Mouse (Mus musculus) C2C12 (cell line): Measurements from ENCODE around the gene Nedd9.

Source experiments
- CTCF ChIP-seq: IDR thresholded peaks from one replicate; pipeline ENCODE4 v1.5.1; 2011; ENCODE audit not compliant: control insufficient read depth, insufficient read depth, insufficient read length
- MYOD1 ChIP-seq: IDR thresholded peaks from one replicate; pipeline ENCODE4 v1.6.1; 2011; ENCODE audit warnings: low read depth; ENCODE audit not compliant: control insufficient read depth, insufficient read length
- MYOG ChIP-seq: IDR thresholded peaks from one replicate; pipeline ENCODE4 v1.6.1; 2011; ENCODE audit not compliant: control insufficient read depth, insufficient read length; ENCODE audit errors: extremely low read depth

GRCm38 (mm10) chr13:41519792-41520191 is 32.6 kb upstream of the Nedd9 start:
- no peak for TF ChIP-seq CTCF
- TF ChIP-seq MYOD1 = no peak
- no peak for TF ChIP-seq MYOG
